11 mouse cellular contexts compared by ENCODE assay signal in the genomic region with DNA sequence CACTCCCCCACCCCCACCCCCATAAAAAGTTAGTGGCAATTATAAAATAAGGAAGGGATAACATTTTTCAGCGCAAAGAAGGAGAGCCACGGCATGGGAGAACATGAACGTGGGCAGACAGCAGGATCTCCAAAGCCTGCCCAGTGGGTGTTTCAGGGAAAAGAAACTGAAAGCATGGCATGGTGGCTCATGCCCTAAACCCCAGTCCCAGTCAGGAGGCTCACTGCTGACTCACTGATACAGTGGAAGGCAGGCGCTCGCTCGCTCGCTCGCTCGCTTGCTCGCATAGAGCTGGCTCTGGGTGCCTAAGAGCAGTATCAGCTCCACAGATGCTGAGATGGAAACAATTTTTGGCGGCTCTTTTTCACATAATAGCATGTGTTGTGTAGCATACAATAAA. TPM values are rescaled to one million over a fixed set of nuclear protein-coding genes. Genes with fewer than 3 reads are reported as not detected.
DNase-seq lines count a peak whose midpoint lies in the region; ATAC-seq lines count a peak whose summit lies in the region.
"Had no signal": no experiment of that assay in that cellular context is flagged by ENCODE, and none has a peak within 500 bp of the region (broad histone marks: within the 10 kb centered on the region; RNA-seq: fewer than 3 reads in every experiment).

No protein-coding gene starts in this region.

- intact Hi-C loops in heart, postnatal 25 days (cut with DNase I) = no loop called here

- no peaks in the 10 kb centered on the region for H3K9me3 ChIP-seq in hindbrain, embryonic 14.5 days (ENCODE audit: control insufficient read depth, low read length)

- H3K27ac ChIP-seq in hindbrain, embryonic 14.5 days = no peak overlapping the region
- H3K27ac ChIP-seq: liver, embryonic 14.5 days had no signal

- ATAC-seq in hematopoietic stem cell, adult 5-6 weeks (replicated peaks in 1 of 2; ENCODE audit: insufficient read depth in 1 of 2, low FRiP score in 2 of 2, low TSS enrichment in 1 of 2, low read depth in 1 of 2, poor library complexity in 2 of 2, severe bottlenecking in 2 of 2) = peak; percentile 89 to 93
- ATAC-seq in hindbrain, embryonic 14.5 days (ENCODE audit: low FRiP score) = no peak

- peak; percentile 94 for DNase-seq in heart, adult 11 months
- no peak for DNase-seq in heart, postnatal 25 days (ENCODE audit: low spot score)
- DNase-seq in right cerebral cortex, postnatal 25 days = peak; percentile 9
- no peak for DNase-seq in right cerebral cortex, postnatal 4 days
- DNase-seq in telencephalon, adult 2 months (ENCODE audit: low read depth, low spot score) = peak; percentile 23
- no peak for DNase-seq in thymus, postnatal 14 days
- no peak for DNase-seq in hindbrain, embryonic 14.5 days (ENCODE audit: low spot score)
- DNase-seq: spleen, adult 18-20 months had no signal

- H3K4me1 ChIP-seq in hindbrain, embryonic 14.5 days (replicated peaks; ENCODE audit: control insufficient read depth, insufficient read depth, low read length) = no peaks in the 10 kb centered on the region

- WGBS in hindbrain, embryonic 14.5 days = 85% methylated on average over 11 of the region's 11 CpGs

- no peaks in the 10 kb centered on the region for H3K36me3 ChIP-seq in hindbrain, embryonic 14.5 days (replicated peaks; ENCODE audit: control insufficient read depth, insufficient read depth)

- no peak overlapping the region for H3K4me3 ChIP-seq in hindbrain, embryonic 14.5 days (replicated peaks; ENCODE audit: low read length)

- no peak overlapping the region for H3K9ac ChIP-seq in hindbrain, embryonic 14.5 days
- H3K9ac ChIP-seq: liver, embryonic 14.5 days had no signal

- H3K4me2 ChIP-seq in hindbrain, embryonic 14.5 days (replicated peaks) = no peak overlapping the region

- no peaks in the 10 kb centered on the region for H3K27me3 ChIP-seq in hindbrain, embryonic 14.5 days (ENCODE audit: control insufficient read depth, insufficient read depth, low read length)

RNA-seq across cellular contexts. Expression of a gene that starts 3.8 kb away (rescaled TPM):
- total RNA-seq in heart, postnatal 25 days (2021) = not detected
- total RNA-seq in hematopoietic stem cell, adult 5-6 weeks (2017) = not detected in 2 replicates
- polyA plus RNA-seq in hindbrain, embryonic 14.5 days (2014; fragmentation: Nextera tagmentation; extraction: Ambion mirVana) = not detected in 2 replicates
- polyA plus RNA-seq: kidney, embryonic 14.5 days had no signal

RNA-seq across cellular contexts. Expression of a gene that starts 16.8 kb away (rescaled TPM):
- 100 to 1,000 TPM; 132 to 152 TPM for total RNA-seq in heart, postnatal 25 days (2021)
- total RNA-seq in hematopoietic stem cell, adult 5-6 weeks (2017) = 3,422 and 3,507 TPM in 2 replicates
- polyA plus RNA-seq in hindbrain, embryonic 14.5 days (2014; fragmentation: Nextera tagmentation; extraction: Ambion mirVana) = 113 and 135 TPM in 2 replicates

RNA-seq across cellular contexts. Expression of a gene that starts 21.7 kb away (rescaled TPM):
- not detected for total RNA-seq in heart, postnatal 25 days (2021)
- total RNA-seq in hematopoietic stem cell, adult 5-6 weeks (2017) = 0.44 TPM in 1 of 2 replicates, not detected in the other
- polyA plus RNA-seq in hindbrain, embryonic 14.5 days (2014; fragmentation: Nextera tagmentation; extraction: Ambion mirVana) = not detected in 2 replicates
- polyA plus RNA-seq: kidney, embryonic 14.5 days had no signal

RNA-seq across cellular contexts. Expression of a gene that starts 21.8 kb away (rescaled TPM):
- total RNA-seq in heart, postnatal 25 days (2021) = not detected
- not detected in 2 replicates for total RNA-seq in hematopoietic stem cell, adult 5-6 weeks (2017)
- polyA plus RNA-seq in hindbrain, embryonic 14.5 days (2014; fragmentation: Nextera tagmentation; extraction: Ambion mirVana) = not detected in 2 replicates
- polyA plus RNA-seq: kidney, embryonic 14.5 days; liver, embryonic 14.5 days had no signal

RNA-seq across cellular contexts. Expression of a gene that starts 46.1 kb away (rescaled TPM):
- 10 to 100 TPM; 10.2 to 11.3 TPM for total RNA-seq in heart, postnatal 25 days (2021)
- 13.6 and 16.4 TPM in 2 replicates for total RNA-seq in hematopoietic stem cell, adult 5-6 weeks (2017)
- polyA plus RNA-seq in hindbrain, embryonic 14.5 days (2014; fragmentation: Nextera tagmentation; extraction: Ambion mirVana) = 9.6 and 10.8 TPM in 2 replicates

Comparison
In these comparisons a context has a peak if more than half of its experiments do, and no peak if none do; other contexts are left out.
1. DNase-seq: peak in heart, adult 11 months (single experiment), right cerebral cortex, postnatal 25 days (single experiment) and telencephalon, adult 2 months (single experiment); none in heart, postnatal 25 days (single experiment), right cerebral cortex, postnatal 4 days (single experiment), thymus, postnatal 14 days (single experiment) and hindbrain, embryonic 14.5 days (single experiment).
2. RNA of a gene that starts 16.8 kb away (total RNA-seq): 3,422 to 3,507 TPM in hematopoietic stem cell, adult 5-6 weeks; 132 to 152 TPM in heart, postnatal 25 days; every median in the first group is over 10 times any median in the second.